Mouse (Mus musculus): ENCODE data around the gene Ess2.

DNA sequence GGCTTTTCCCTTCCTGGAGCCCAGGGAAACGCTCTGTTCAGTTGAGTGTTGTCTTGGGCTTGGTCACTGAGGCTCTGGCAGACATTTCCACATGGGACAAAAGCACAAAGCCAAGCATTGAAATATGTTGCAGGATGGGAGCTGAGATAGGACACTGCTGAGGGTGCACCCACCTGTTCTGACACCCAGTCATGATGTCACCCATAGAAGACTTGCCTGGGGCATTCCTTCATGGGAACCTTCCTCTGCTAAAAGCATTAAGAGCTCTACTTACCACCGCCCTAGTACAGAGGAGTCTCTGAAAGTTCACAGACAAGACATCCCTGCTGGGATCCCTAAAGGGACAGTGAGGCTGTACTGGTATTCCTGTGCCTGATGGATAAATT, 20.8 kb downstream of the Ess2 start:
- TF ChIP-seq CTCF (IDR thresholded peaks at IDR 0.05; ENCODE audit: low read depth, low read length) (no peak), GATA1 (IDR thresholded peaks at IDR 0.05; ENCODE audit: borderline replicate concordance, low read length) (no peak)
